Mouse (Mus musculus): ENCODE data around the gene Tmem265. TPM values are rescaled to one million over a fixed set of nuclear protein-coding genes. Genes with fewer than 3 reads are reported as not detected.

The Tmem265 gene
- 4.1 and 6.1 TPM in 2 replicates for polyA plus RNA-seq (2016; fragmentation: Nextera tagmentation; extraction: Ambion mirVana)

DNA sequence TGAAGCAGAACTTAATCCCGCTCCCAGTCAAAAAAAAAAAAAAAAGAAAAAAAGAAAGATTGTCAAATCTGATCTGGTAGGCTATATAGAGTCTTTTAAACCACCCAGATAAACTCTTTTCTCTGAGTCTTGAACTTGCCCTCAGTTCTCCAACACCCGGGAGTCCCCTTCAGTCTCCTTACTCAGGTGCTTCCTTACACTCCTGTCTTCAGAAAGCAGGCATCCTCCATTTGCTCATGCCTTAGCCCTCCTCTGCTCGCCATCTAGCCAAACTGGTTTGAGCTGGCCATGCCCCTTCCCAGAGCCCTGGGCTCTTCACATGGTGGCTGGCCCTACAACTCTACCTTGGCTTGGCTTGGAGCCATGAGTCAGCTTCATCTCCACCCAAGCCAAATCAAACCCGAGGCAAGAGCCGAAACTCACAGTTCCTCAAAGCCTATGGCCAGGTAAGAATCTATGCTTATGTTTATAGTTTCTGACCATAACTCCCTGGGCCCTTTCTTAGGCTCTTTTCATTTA is at the start of gene Tmem265:
Tmem265 (plus strand) TSS at position 51 of the 519 bp plus-strand sequence.
- Histone ChIP-seq H3K4me2 (replicated peaks) (no peak within 1 kb of the TSS), H3K27me3 (replicated peaks) (no peaks in the 10 kb centered on the region), H3K9me3 (no peaks in the 10 kb centered on the region), H3K27ac (no peak within 1 kb of the TSS), H3K36me3 (peaks cover 69% of the 10 kb centered on the region), H3K9ac (no peak within 1 kb of the TSS), H3K4me3 (no peak within 1 kb of the TSS), H3K4me1 (no peaks in the 10 kb centered on the region)
- WGBS: 92% methylated on average over 5 of the region's 5 CpGs
- no peak for ATAC-seq (ENCODE audit: low FRiP score, low read depth)

GRCm38 (mm10) chr7:127511808-127512230 is 49.4 kb upstream of the Tmem265 start, which contains the start of gene Srcap:
Gene Srcap (plus strand): TSS chr7:127511983.
- H3K9me3 ChIP-seq: no peaks in the 10 kb centered on the region
- H3K9ac ChIP-seq: peak within 1 kb of the TSS; percentile 88
- WGBS: under 1% methylated on average over 37 of the region's 37 CpGs
- peak within 1 kb of the TSS; percentile 76 for H3K4me3 ChIP-seq
- peak within 1 kb of the TSS; percentile 92 for H3K27ac ChIP-seq
- no peaks in the 10 kb centered on the region for H3K27me3 ChIP-seq (replicated peaks)
- peaks cover 18% of the 10 kb centered on the region for H3K4me1 ChIP-seq
- peaks cover 14% of the 10 kb centered on the region for H3K36me3 ChIP-seq
- peak within 1 kb of the TSS; percentile 72 for H3K4me2 ChIP-seq (replicated peaks)
- peak; percentile 98 for ATAC-seq (ENCODE audit: low FRiP score, low read depth)

- Histone ChIP-seq H3K27me3 (replicated peaks) (no peaks in the 10 kb centered on the region), H3K9ac (peak overlapping the region; percentile 88), H3K4me3 (peak overlapping the region; percentile 76), H3K4me2 (replicated peaks) (peak overlapping the region; percentile 72), H3K9me3 (no peaks in the 10 kb centered on the region), H3K36me3 (peaks cover 20% of the 10 kb centered on the region), H3K27ac (peak overlapping the region; percentile 92), H3K4me1 (peaks cover 18% of the 10 kb centered on the region)
- ATAC-seq (ENCODE audit: low FRiP score, low read depth): peak; percentile 86
- under 1% methylated on average over 74 of the region's 93 CpGs for WGBS
Measured at GRCm38 (mm10) chr7:127512231-127513015, 48.8 kb upstream of the Tmem265 start.

GRCm38 (mm10) chr7:127513016-127513390 is 48.2 kb upstream of the Tmem265 start:
- ATAC-seq (ENCODE audit: low FRiP score, low read depth): no peak
- H3K4me1 ChIP-seq: peaks cover 18% of the 10 kb centered on the region
- H3K4me3 ChIP-seq: peak overlapping the region; percentile 76
- peak overlapping the region; percentile 72 for H3K4me2 ChIP-seq (replicated peaks)
- H3K27ac ChIP-seq: peak overlapping the region; percentile 92
- 43% methylated on average over 8 of the region's 8 CpGs for WGBS
- no peaks in the 10 kb centered on the region for H3K9me3 ChIP-seq
- no peaks in the 10 kb centered on the region for H3K27me3 ChIP-seq (replicated peaks)
- peaks cover 26% of the 10 kb centered on the region for H3K36me3 ChIP-seq
- peak overlapping the region; percentile 88 for H3K9ac ChIP-seq

GRCm38 (mm10) chr7:127513781-127514180 is 47.4 kb upstream of the Tmem265 start:
- ATAC-seq (ENCODE audit: low FRiP score, low read depth): no peak
- Histone ChIP-seq H3K4me1 (peaks cover 18% of the 10 kb centered on the region), H3K36me3 (peaks cover 31% of the 10 kb centered on the region), H3K27me3 (replicated peaks) (no peaks in the 10 kb centered on the region), H3K9me3 (no peaks in the 10 kb centered on the region), H3K4me2 (replicated peaks) (peak overlapping the region; percentile 72), H3K9ac (peak overlapping the region; percentile 33; the same call in 1 of the 2 replicates), H3K4me3 (peak overlapping the region; percentile 76; the same call in 1 of the 2 replicates), H3K27ac (no peak overlapping the region)
- WGBS: 88% methylated on average over 3 of the region's 3 CpGs

- no peaks in the 10 kb centered on the region for H3K9me3 ChIP-seq
- no peaks in the 10 kb centered on the region for H3K27me3 ChIP-seq (replicated peaks)
- no peak overlapping the region for H3K9ac ChIP-seq
- H3K36me3 ChIP-seq: peaks cover 47% of the 10 kb centered on the region
- no peak overlapping the region for H3K27ac ChIP-seq
- H3K4me3 ChIP-seq: no peak overlapping the region
- 93% methylated on average over 7 of the region's 7 CpGs for WGBS
- no peak overlapping the region for H3K4me2 ChIP-seq (replicated peaks)
- no peak for ATAC-seq (ENCODE audit: low FRiP score, low read depth)
- peaks cover 18% of the 10 kb centered on the region for H3K4me1 ChIP-seq
Measured at GRCm38 (mm10) chr7:127515846-127516245, 45.3 kb upstream of the Tmem265 start.

DNA sequence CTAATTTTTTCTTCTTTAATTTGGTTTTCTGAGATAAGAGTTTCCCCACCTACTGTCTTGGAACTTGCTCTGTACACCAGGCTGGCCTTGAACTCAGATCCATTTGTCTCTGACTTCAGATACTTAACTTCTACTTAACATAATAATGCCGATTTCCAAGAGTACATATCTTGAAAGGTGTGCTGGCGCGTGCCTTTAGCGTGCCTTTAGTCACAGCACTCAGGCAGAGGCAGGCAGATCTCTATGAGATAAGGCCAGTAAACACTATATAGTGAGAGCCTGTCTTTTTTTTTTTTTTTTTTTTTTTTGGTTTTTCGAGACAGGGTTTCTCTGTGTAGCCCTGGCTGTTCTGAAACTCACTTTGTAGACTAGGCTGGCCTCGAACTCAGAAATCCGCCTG is 44.8 kb upstream of the Tmem265 start:
- no peaks in the 10 kb centered on the region for H3K27me3 ChIP-seq (replicated peaks)
- no peak overlapping the region for H3K4me2 ChIP-seq (replicated peaks)
- peaks cover 52% of the 10 kb centered on the region for H3K36me3 ChIP-seq

DNA sequence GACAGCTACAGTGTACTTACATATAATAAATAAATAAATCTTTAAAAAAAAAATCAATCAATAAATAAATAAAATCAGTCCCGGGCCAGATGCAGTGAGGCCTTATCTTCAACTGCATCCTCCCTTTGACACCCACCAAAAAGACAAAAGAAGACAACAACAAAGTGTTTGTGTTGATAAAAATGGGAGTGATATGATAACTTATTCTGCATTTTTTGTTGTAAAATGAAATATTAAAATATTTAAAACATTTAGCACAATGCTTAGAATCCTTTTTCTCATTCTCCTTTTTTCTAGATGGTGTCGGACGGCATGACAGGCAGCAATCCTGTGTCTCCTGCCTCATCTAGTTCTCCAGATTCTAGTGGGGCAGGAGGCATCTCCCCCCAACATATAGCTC is 41.9 kb upstream of the Tmem265 start, which contains the start of gene Gm42715:
Gm42715 (plus strand) TSS at position 301 of the 400 bp plus-strand sequence.
- Histone ChIP-seq H3K27ac (no peak within 1 kb of the TSS), H3K9me3 (no peaks in the 10 kb centered on the region), H3K4me2 (replicated peaks) (no peak within 1 kb of the TSS), H3K4me3 (no peak within 1 kb of the TSS), H3K36me3 (peaks cover 80% of the 10 kb centered on the region), H3K27me3 (replicated peaks) (no peaks in the 10 kb centered on the region), H3K9ac (no peak within 1 kb of the TSS), H3K4me1 (peaks cover 3% of the 10 kb centered on the region; the same call in 1 of the 2 replicates)
- no peak for ATAC-seq (ENCODE audit: low FRiP score, low read depth)
- 93% methylated on average over 3 of the region's 3 CpGs for WGBS

More for the DNA sequence above, 44.8 kb upstream of the Tmem265 start:
- no peak for ATAC-seq (ENCODE audit: low FRiP score, low read depth)
- no peak overlapping the region for H3K9ac ChIP-seq
- peaks cover 18% of the 10 kb centered on the region for H3K4me1 ChIP-seq
- H3K9me3 ChIP-seq: no peaks in the 10 kb centered on the region
- H3K27ac ChIP-seq: no peak overlapping the region
- H3K4me3 ChIP-seq: no peak overlapping the region
- 96% methylated on average over 7 of the region's 7 CpGs for WGBS

- Histone ChIP-seq H3K27me3 (replicated peaks) (no peaks in the 10 kb centered on the region), H3K27ac (no peak overlapping the region), H3K9me3 (no peaks in the 10 kb centered on the region), H3K9ac (no peak overlapping the region), H3K4me1 (no peaks in the 10 kb centered on the region), H3K4me2 (replicated peaks) (no peak overlapping the region), H3K36me3 (peaks cover 91% of the 10 kb centered on the region), H3K4me3 (no peak overlapping the region)
- 96% methylated on average over 3 of the region's 3 CpGs for WGBS
- ATAC-seq (ENCODE audit: low FRiP score, low read depth): no peak
Measured at GRCm38 (mm10) chr7:127541671-127542070, 19.5 kb upstream of the Tmem265 start.

- Histone ChIP-seq H3K36me3 (peaks cover 70% of the 10 kb centered on the region), H3K9ac (no peak overlapping the region)
Measured at GRCm38 (mm10) chr7:127549116-127549835, 11.9 kb upstream of the Tmem265 start.

DNA sequence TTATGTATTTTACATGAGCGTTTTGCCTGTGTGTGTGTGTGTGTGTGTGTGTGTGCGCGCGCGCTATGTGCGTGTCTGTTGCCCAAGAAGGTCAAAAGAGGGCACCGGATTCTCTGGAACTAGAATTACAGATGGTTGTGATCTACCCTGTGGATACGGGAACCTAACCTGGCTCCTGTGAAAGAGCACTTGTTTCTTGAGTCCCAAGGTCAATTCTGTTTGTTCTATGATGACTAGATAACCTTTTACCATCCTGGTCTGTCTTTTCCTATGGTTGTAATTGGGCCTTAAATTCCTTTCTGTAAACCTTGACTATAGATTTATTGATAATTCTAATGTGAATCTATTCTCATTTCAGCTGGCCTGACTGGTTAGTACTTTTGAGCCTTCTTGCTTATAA is 9.6 kb upstream of the Tmem265 start:
- no peaks in the 10 kb centered on the region for H3K4me1 ChIP-seq
- no peaks in the 10 kb centered on the region for H3K27me3 ChIP-seq (replicated peaks)
- no peak overlapping the region for H3K9ac ChIP-seq
- peaks cover 74% of the 10 kb centered on the region for H3K36me3 ChIP-seq
- H3K9me3 ChIP-seq: no peaks in the 10 kb centered on the region
- no peak overlapping the region for H3K27ac ChIP-seq
- ATAC-seq (ENCODE audit: low FRiP score, low read depth): no peak
- WGBS: 96% methylated on average over 8 of the region's 8 CpGs
- no peak overlapping the region for H3K4me2 ChIP-seq (replicated peaks)
- H3K4me3 ChIP-seq: no peak overlapping the region

More at GRCm38 (mm10) chr7:127549116-127549835, 11.9 kb upstream of the Tmem265 start:
- no peaks in the 10 kb centered on the region for H3K9me3 ChIP-seq
- H3K27ac ChIP-seq: no peak overlapping the region
- no peak overlapping the region for H3K4me2 ChIP-seq (replicated peaks)
- ATAC-seq (ENCODE audit: low FRiP score, low read depth): no peak
- no peaks in the 10 kb centered on the region for H3K27me3 ChIP-seq (replicated peaks)
- 89% methylated on average over 15 of the region's 15 CpGs for WGBS
- no peaks in the 10 kb centered on the region for H3K4me1 ChIP-seq
- no peak overlapping the region for H3K4me3 ChIP-seq

- Histone ChIP-seq H3K36me3 (peaks cover 71% of the 10 kb centered on the region), H3K4me1 (no peaks in the 10 kb centered on the region), H3K9me3 (no peaks in the 10 kb centered on the region), H3K27ac (no peak overlapping the region), H3K4me2 (replicated peaks) (no peak overlapping the region), H3K9ac (no peak overlapping the region), H3K27me3 (replicated peaks) (no peaks in the 10 kb centered on the region), H3K4me3 (no peak overlapping the region)
- 95% methylated on average over 11 of the region's 11 CpGs for WGBS
- no peak for ATAC-seq (ENCODE audit: low FRiP score, low read depth)
Measured at GRCm38 (mm10) chr7:127560580-127560979, 610 bp upstream of the Tmem265 start.
